Mouse (Mus musculus): ENCODE results near the gene Tspan14.

Gene Tspan14

DNA sequence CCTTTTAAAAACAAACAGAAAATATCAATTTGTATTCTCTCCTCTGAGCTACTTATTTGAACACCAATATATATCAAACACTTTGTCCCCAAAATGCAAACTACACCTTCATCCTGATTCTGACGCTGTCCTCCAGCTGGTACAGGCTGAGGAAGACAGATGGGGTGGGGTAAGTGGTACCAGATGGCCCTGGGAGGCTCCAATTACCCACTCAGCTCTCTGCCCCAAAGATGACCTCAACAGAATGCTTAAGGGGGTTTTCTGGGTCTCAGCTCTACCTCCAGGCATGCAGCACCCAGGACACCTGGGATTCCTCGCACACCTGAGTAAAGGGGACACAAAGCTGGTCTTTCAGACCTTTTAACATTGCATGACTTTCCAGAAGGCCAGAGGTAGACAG lies 13.9 kb downstream of the Tspan14 start:
- DNase-seq (ENCODE audit: low spot score in 2 of 2): no peak

DNA sequence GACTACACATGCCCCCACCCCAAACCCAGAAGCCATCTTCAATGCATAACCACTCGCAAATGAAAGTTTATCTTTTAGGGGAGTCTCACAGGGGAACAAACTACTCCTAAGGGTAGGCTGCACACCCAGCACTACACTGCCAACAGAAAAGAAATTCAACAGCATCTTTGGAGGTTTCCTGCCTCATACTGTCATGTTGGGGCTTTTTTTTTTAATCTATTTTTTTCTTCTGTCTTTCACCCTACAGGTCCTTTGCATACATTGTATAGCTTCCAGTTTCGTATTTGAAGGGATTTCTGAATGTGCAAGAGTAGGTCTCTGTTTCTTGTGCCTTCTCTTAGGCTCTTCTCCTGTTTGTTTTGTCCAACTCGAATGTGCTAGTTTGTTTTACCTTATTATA lies 14.3 kb downstream of the Tspan14 start:
- DNase-seq (ENCODE audit: low spot score in 2 of 2): no peak

DNA sequence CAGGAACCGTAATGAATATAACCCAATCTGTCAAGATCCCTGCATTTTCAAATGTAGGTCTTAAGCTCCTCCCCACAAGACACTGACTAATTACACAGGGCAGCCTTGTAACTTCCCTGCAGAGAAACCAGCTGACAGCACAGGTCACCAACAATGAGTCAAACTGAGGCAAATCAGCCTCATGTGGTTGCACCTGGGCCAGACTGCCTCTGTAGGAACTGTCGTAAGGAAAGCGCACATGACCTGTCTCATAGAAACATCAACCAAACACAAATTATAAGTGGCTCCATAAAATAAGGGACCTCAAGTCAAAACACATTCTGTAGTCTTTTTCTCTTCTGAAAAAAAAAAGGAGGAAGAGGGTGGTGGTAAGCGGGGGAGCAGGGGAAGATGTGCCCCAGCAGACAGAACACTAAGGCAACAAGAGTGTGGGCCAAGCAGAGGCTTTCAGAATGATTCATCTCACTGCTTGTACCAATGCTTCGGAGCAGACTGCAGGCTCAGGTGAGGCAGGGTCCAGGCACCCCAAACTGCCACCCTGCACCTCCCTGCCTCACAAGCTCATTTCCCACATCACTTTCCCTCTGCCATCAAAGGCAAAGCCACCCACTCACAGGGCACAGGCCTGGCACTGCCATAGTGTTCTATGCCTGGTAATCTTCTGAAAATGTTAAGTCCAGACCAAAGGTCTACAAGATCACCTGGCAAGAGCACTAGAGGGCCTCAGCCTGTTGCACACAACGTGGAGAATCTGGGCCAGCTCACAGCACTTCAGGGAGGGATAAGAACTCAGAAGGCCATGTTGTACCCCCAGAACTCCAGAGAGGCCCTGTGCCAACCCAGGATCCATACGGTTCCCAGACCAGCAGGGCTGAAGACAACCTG lies 16.6 kb downstream of the Tspan14 start:
- DNase-seq (ENCODE audit: low spot score in 2 of 2): no peak

DNA sequence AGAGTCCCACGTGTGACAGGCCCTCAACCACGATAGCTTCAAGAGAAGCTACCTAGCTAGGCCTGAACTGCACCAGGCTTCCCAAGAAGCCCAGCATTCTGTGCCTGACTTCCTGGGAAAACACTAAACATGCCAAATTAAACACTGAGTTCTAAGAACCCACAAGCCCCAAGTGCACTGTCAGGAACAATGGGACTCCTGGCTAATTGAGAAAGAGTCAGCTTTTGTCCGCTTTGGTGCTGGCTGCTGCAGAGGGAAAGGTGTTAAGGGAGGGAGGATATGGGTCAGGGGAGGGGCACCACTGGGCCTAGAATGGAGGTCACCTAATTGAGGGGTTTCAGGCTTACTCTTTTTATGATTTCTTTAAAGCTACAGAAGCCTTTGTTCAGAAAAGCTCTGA lies 17.6 kb downstream of the Tspan14 start:
- no peak for DNase-seq (ENCODE audit: low spot score in 2 of 2)

DNA sequence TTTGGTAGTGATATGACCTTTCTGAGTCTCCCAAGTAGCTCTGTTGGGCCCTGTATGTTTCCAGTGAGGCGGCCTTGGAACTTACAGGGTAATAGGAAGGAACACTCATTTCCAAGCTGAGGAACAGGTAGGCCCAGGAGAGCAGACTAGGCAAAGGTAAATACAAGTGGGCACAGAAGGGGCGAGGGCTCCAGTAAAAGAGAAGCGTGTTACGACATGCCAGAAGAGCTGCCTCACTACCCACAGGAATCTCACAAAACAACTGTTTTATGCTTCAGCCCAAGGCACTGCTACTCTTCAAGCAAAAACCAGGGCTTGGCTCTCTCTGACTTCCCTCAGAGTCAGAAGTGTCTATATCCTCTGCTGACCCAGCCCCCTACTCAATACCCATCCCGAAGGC lies 18.1 kb downstream of the Tspan14 start:
- DNase-seq (ENCODE audit: low spot score in 2 of 2): no peak

DNA sequence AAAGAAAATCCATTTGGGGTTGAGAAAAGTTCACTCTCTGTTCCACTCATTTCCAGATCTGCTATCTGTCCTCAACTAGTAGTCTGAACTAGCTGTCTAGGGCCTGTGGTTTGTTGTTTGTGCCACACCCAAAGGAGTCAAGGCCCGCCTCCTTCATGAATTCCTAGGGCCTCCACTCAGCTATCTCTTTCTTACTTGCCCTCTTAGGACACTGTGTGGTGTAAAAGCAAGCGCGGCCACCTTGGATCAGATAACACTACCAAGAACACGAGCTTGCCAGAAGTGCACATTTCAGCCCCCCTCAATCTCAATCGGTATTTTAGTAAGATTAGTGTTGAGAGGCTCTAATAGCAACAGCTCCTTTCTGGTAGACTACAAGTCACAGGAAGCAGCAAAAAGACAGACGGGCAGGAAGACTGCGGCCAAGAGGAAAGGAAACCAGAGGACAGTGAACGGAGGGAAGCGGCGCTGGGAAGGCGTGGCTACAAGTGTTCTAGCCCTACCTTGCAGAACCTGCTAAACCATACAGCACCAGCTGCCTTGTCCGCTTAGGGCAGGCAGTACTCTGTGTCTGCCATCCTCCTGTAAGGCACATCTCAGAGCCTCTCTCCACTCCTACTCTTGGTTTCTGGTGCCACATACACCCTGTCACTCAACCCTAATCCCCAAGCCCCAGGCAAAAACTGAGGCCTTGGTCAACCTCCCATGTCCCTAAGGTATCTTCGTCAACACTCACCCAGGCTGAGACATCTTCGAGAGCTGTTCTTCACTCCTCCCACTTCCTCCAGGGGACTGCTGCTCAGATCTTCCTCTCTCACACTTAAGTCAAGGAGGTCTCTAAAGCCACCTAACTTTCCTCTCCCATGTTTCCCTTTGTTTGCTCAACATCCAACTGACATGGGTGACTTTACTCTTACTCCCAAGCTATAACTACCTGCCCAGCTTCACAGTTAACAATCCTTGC lies 18.9 kb downstream of the Tspan14 start:
- no peak for DNase-seq (ENCODE audit: low spot score in 2 of 2)

DNA sequence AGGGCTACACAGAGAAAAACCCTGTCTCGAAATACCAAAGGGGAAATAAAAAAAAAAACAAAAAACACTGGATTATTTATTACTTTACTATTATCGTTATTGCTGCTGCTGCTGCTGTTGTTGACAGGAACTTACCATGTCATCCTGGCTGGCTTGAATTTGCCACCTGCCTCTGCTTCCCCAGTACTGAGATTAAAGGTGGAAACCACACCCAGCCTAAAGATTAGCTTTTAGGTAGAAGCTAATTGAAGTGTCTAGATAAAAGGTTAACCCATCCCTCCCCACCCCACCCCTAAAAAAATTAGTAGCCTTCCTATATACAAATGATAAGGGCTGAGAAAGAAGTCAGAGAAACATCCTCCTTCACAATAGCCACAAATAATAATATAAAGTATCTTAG lies 22.8 kb downstream of the Tspan14 start:
- DNase-seq (ENCODE audit: low spot score in 2 of 2): no peak

DNA sequence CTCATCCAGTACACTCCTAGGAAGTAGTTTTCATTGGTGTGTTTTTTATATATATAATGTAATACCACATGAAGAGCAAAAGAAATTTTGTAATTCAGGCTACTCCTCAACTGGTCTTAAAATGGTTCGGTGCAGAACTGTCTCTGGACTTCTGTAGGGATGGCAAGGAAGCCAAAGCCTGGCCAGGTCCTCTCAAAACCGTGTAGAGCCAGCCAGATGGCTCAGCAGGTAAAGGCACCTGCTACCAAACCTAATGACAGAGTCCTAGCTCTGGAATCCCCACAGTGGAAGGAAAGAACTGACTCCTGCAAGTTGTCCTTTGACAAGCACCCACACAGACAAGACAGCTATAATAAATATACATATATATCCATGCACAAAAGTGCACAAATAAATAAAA lies 24.2 kb downstream of the Tspan14 start:
- no peak for DNase-seq (ENCODE audit: low spot score in 2 of 2)

DNA sequence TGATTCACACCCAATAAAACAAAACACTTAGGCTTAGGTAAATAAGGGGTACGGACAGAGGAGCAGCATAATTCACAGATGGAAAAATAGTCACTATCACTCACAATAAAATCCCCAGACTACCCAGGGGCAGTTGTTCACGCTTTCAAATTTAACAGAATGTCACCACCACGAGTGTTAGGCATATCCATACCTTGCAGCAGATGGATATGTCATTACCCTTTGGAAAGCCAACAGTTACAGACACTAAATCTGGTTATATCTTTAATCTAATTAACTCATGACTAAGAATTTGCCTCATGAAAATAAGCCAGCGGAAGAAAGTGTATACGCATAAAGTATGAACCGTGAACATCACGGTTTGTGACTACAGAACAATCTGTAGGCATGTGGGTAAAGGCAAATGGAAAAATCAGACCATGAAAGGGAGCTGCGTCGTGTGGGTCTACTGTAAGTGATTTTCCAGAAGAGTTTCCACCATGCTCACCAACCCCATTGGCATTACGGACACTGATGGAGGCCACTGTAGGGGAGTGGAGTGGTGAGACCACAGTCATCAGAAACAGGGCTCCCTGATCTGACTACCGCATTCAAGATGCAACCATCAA lies 28.1 kb downstream of the Tspan14 start:
- DNase-seq (ENCODE audit: low spot score in 2 of 2): no peak

DNA sequence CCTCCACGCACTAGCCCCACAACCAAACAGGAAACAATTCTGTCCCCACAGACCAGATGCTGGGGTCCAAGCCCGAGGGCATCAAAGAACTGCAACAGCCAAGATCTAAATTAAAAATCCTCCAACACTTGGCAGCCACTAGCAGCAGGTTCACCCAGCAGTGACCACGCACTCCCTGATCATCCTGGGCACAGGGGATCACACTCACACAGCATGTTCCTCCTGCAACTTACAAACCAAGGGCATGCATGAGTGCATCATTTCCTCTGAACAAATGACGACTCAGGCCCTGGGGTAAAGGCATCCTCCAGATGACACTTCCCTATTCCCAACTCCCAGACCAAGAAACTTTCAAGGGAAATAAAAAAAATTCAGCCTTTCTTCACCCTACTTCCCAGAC lies 29.6 kb downstream of the Tspan14 start:
- no peak for DNase-seq (ENCODE audit: low spot score in 2 of 2)

DNA sequence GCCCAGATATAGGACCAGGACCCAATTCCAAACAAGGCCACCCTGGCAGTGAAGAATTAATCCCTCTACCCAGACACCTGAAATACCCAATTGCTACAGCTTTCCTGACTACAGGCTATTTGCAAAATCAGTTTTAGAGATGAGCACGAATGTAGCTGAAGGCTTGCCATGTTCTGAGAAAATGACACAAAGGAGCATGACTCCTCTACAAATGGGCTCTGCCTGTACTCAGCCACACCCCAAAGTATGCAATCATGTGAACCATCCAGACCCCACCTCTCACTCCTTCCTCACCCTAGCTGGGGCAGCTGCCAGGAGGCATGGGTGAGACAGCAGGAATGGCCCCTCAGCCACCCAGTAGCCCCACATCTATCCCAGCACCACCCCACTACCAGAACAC lies 31.1 kb downstream of the Tspan14 start:
- DNase-seq (ENCODE audit: low spot score in 2 of 2): no peak

DNA sequence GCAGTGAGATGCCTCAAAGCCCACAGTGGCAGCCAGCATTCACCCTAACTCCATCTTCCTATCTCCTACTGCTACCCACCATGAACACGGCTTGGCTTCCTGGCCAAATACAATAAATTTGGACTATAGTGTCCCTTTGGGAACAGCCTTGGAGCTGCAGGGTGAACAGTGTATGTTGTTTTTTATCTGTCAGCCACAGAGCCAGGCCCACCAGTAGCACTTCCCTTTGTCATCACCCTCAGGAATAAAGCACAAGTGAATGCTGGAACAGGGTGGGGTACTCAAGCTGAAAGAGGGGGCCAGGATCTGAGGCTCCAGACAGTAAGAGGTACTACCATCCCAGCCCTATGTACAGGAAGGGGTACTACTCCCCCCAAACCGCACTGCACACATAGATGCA lies 31.6 kb downstream of the Tspan14 start:
- DNase-seq (ENCODE audit: low spot score in 2 of 2): no peak

DNA sequence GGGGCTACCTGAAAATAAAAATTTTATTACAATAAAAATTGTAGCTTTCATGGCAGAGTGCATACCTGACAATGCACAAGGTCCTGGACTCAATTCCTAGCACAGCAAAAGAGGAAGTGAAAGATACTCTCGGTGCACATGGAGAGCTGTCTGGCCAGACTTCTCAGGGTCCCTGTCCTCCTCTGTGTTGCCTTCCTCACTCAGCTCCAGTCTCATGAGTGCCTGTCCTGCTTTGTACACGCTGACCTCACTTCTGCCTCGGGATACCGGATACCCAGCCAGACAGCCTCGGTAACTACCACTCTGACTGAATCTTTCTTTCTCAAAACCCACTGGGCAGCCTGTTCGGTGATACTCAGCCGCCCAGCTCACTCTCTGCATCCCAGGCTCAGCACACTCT lies 33.3 kb downstream of the Tspan14 start:
- no peak for DNase-seq (ENCODE audit: low spot score in 2 of 2)

DNA sequence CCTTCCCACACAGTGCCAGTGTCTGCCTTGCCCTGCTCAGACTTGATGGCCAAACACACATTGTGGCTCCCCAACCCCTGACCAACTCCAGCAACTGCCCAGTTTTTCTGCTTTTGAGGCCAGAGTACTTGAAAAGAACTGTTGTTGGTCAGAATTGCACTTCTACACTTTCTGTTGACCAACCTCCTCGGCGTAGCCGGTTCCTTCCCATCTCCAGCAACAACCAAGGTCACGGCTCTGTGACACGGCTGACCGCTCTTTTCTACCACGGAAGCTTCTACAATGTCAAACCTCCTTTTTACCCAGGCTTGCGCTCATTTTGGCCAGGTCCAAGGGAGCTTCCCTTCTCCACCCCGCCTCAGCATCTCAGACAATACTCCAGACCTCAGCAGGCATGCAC lies 34.4 kb downstream of the Tspan14 start:
- DNase-seq (ENCODE audit: low spot score in 2 of 2): no peak

DNA sequence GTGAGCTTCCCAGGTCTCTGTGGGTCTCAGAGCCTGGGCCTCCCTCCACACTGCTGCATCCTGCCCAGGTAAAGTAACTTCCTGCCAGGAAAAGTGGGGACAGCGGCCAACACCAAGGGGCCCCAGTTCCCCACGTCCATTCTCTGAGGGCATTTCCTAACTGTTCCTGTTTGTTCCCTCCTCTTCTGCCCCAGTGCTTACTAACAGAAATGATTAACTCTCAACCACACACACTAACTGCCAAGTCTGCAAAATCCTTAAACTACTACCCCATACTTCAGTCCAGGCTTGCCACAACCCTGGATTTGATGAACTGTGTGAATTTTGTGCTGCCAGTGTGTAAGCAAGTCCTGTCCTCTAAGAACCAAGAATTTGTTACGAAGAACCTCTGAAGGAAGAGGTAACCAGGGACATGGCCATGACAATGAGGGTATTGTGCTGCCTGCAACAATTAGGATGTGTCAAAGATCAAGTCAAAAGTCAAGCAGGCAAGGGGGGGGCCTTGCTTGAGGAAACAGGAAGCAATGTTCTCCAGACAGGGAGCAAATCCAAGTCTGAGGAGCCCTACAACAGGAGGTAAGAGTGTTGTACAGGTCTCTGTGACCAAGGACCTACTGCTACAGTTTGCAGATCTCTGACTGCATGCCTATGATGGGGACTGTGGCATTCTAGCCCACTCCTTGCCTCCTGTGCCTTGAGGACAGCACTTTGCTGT lies 35.3 kb downstream of the Tspan14 start:
- no peak for DNase-seq (ENCODE audit: low spot score in 2 of 2)

DNA sequence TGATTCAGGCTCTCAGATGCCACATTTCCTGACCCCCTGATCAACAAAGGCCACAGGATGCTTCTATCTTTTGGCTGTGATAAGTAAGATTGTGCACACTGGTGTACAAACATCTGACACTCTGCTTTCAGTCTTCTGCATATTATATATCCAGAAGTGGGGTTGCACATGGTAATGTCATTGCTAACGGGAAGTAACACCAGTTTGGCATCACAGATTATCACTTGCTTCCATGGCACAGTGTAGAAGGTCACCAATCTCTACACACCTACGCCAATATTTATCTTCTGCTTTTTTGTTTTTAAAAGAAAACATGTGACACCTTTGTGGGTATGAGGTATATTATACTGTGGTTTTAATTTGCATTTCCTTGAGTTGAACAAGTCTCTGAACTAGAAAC lies 36.7 kb downstream of the Tspan14 start:
- DNase-seq (ENCODE audit: low spot score in 2 of 2): no peak

DNA sequence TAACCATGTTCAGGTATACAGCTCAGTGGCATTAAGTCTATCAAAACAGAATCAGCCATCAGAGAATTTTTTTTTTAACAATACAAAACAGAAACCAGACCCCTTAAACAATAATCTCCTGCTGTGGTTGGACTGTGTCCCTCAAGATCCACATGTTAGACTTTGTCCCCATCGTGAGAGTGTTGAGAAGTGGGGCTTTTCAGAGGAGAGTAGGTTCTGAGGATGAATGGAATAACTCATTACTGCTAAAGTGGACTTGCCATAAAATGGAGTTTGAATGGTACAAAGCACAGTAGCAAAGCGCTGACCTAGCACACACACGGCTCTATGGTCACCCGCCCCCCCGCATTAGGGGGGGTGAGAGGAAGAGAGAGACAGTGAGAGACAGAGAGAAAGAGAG lies 37.7 kb downstream of the Tspan14 start:
- DNase-seq (ENCODE audit: low spot score in 2 of 2): no peak

DNA sequence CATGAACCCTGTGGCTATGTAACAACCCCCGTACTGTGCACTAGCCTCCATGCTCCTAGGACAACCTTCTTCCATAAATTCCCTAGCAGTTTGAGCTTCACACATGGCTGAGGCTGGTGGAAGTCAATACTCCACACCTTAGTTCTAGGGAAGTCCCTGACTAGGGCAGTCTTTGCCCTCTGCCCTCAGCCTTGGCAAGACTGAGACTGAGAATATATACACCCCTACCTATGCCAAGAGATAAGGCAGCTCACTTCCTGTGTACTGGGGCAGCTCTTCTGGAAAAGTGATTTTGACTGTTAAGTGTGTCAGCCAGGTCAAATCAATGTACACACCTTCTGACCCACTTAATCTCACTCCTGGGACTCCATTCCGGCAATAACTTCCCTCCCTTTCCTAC lies 39.6 kb downstream of the Tspan14 start:
- no peak for DNase-seq (ENCODE audit: low spot score in 2 of 2)

DNA sequence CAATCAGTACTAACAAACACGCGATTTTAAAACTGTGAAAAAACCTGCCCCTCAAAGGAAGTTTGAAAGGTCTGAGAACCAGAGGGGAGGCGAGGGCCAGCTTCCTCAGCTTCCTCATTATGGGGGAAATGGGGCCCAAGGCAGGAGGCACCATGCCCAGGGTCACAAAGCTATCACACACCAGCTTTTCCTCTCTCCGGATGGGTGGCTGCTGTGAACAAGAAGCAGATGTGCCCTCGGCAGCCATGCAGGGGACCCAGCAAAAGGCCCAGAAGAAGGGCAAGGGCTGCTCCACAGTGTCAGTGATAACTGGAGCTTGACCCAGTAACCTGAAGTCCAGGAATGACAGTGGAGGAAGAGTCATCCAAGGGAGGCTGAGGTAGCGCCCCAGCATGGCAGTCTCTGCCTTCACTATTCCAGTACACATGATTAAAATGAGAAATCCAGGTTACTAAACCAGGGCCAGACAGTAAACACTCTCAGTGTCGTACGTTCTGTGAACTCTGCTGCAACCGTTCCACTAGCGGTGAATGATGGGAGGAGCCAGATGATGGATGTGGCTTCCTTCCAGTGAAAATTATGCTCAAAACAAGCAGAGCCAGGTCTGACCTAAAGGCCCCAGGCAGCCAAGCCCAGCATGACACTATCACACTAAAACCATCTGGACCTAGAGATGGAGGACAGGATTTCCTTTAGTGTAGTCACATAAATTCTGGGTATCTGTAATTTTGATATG lies 42.1 kb downstream of the Tspan14 start:
- DNase-seq (ENCODE audit: low spot score in 2 of 2): no peak

DNA sequence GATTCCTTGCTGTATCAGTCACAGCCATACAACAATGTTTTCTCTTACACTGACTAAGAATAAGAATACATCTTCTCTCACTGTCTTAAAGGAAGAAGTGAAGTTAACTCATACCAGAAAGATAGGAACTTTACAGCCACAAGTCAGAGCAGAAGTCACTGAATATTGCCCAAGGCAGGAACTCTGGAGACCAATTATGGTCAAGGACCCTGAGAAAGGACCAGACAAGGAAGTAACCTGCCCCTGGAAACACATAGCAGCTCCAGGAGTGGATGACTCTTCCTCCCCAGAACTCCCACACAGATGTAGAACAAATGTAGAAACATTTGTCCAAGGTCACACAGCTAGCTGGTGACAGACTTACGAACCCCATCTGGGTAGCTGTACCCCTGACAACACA lies 45.4 kb downstream of the Tspan14 start:
- no peak for DNase-seq (ENCODE audit: low spot score in 2 of 2)

DNA sequence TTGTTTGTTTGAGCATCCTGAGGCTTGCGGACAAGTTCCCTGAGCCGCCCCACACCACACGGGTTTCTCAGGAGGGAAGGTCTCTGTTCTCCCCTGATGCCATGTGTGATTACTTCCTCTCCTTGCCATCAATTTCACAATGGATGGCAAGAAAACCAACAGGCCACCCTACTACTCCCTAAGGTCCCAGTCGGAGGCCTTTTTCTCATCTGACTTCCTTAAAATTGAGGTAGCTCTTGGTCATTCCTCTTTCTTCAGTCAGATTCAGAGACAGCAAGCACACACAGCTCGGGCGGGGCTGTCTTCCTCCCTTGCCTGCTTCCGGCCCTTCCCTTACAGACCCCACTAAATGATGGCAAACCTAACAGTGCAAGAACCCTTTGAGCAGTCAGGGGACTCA lies 47.1 kb downstream of the Tspan14 start:
- DNase-seq (ENCODE audit: low spot score in 2 of 2): no peak

Data from right cerebral cortex, adult 2 months (tissue).